Mouse (Mus musculus): ENCODE data around the gene Phf23.

The Phf23 gene

GRCm38 (mm10) chr11:70030651-70031320, 35.2 kb downstream of the Phf23 start:
- no peaks in the 10 kb centered on the region for H3K36me3 ChIP-seq (ENCODE audit: control insufficient read depth, insufficient read depth, low read length, poor library complexity, severe bottlenecking)
- DNase-seq (ENCODE audit: low read depth, low spot score), result no peak

GRCm38 (mm10) chr11:70031321-70031670, 35.7 kb downstream of the Phf23 start:
- H3K27me3 ChIP-seq (ENCODE audit: control insufficient read depth, insufficient read depth, low read length, poor library complexity, severe bottlenecking), result no peaks in the 10 kb centered on the region
- DNase-seq (ENCODE audit: low read depth, low spot score), result no peak

More at GRCm38 (mm10) chr11:70030651-70031320, 35.2 kb downstream of the Phf23 start:
- H3K27me3 ChIP-seq (ENCODE audit: control insufficient read depth, insufficient read depth, low read length, poor library complexity, severe bottlenecking), result no peaks in the 10 kb centered on the region

GRCm38 (mm10) chr11:70038174-70038573, 42.6 kb downstream of the Phf23 start:
- DNase-seq (ENCODE audit: low read depth, low spot score), result no peak
- Histone ChIP-seq H3K36me3 (ENCODE audit: control insufficient read depth, insufficient read depth, low read length, poor library complexity, severe bottlenecking) (no peaks in the 10 kb centered on the region), H3K27me3 (ENCODE audit: control insufficient read depth, insufficient read depth, low read length, poor library complexity, severe bottlenecking) (no peaks in the 10 kb centered on the region; the same call in 1 of the 2 replicates)

More at GRCm38 (mm10) chr11:70031321-70031670, 35.7 kb downstream of the Phf23 start:
- H3K36me3 ChIP-seq (ENCODE audit: control insufficient read depth, insufficient read depth, low read length, poor library complexity, severe bottlenecking), result no peaks in the 10 kb centered on the region

GRCm38 (mm10) chr11:70039631-70040030, 44.1 kb downstream of the Phf23 start:
- DNase-seq (ENCODE audit: low read depth, low spot score), result no peak
- Histone ChIP-seq H3K27me3 (ENCODE audit: control insufficient read depth, insufficient read depth, low read length, poor library complexity, severe bottlenecking) (no peaks in the 10 kb centered on the region; the same call in 1 of the 2 replicates), H3K36me3 (ENCODE audit: control insufficient read depth, insufficient read depth, low read length, poor library complexity, severe bottlenecking) (no peaks in the 10 kb centered on the region)

GRCm38 (mm10) chr11:70040184-70040583, 44.6 kb downstream of the Phf23 start:
- Histone ChIP-seq H3K36me3 (ENCODE audit: control insufficient read depth, insufficient read depth, low read length, poor library complexity, severe bottlenecking) (no peaks in the 10 kb centered on the region), H3K27me3 (ENCODE audit: control insufficient read depth, insufficient read depth, low read length, poor library complexity, severe bottlenecking) (no peaks in the 10 kb centered on the region; the same call in 1 of the 2 replicates)
- DNase-seq (ENCODE audit: low read depth, low spot score), result no peak

- DNase-seq (ENCODE audit: low read depth, low spot score), result no peak
- no peaks in the 10 kb centered on the region for H3K36me3 ChIP-seq (ENCODE audit: control insufficient read depth, insufficient read depth, low read length, poor library complexity, severe bottlenecking)
- H3K27me3 ChIP-seq (ENCODE audit: control insufficient read depth, insufficient read depth, low read length, poor library complexity, severe bottlenecking), result no peaks in the 10 kb centered on the region; the same call in 1 of the 2 replicates
These were observed 46.9 kb downstream of the Phf23 start for GRCm38 (mm10) chr11:70042309-70043085.

GRCm38 (mm10) chr11:70043665-70044064, 48.1 kb downstream of the Phf23 start:
- no peak for DNase-seq (ENCODE audit: low read depth, low spot score)
- no peaks in the 10 kb centered on the region; the same call in 1 of the 2 replicates for H3K27me3 ChIP-seq (ENCODE audit: control insufficient read depth, insufficient read depth, low read length, poor library complexity, severe bottlenecking)
- H3K36me3 ChIP-seq (ENCODE audit: control insufficient read depth, insufficient read depth, low read length, poor library complexity, severe bottlenecking), result no peaks in the 10 kb centered on the region

GRCm38 (mm10) chr11:70045435-70045834, 49.9 kb downstream of the Phf23 start:
- no peak for DNase-seq (ENCODE audit: low read depth, low spot score)
- H3K36me3 ChIP-seq (ENCODE audit: control insufficient read depth, insufficient read depth, low read length, poor library complexity, severe bottlenecking), result no peaks in the 10 kb centered on the region

GRCm38 (mm10) chr11:70049366-70049765, 53.8 kb downstream of the Phf23 start:
- Histone ChIP-seq H3K27me3 (ENCODE audit: control insufficient read depth, insufficient read depth, low read length, poor library complexity, severe bottlenecking) (no peaks in the 10 kb centered on the region), H3K36me3 (ENCODE audit: control insufficient read depth, insufficient read depth, low read length, poor library complexity, severe bottlenecking) (no peaks in the 10 kb centered on the region)
- no peak for DNase-seq (ENCODE audit: low read depth, low spot score)

More at GRCm38 (mm10) chr11:70045435-70045834, 49.9 kb downstream of the Phf23 start:
- no peaks in the 10 kb centered on the region for H3K27me3 ChIP-seq (ENCODE audit: control insufficient read depth, insufficient read depth, low read length, poor library complexity, severe bottlenecking)

Measured in splenic B cell, adult 2 months (primary cell).